Mouse (Mus musculus) CH12.LX (cell line): ENCODE measurements at regions not wholly inside any gene's neighbourhood (a gene's known extent, or its start where the extent isn't known, plus 50 kb on each side); places are given as distances from the start of the nearest gene placed in this dataset.

Source experiments
- DNase-seq: peaks from one replicate; pipeline ENCODE4 v3.0.0-alpha.2; 2013; ENCODE audit errors: extremely low read depth
- H3K27ac ChIP-seq: 2 replicates; pipeline ENCODE4 v1.5.1; 2012; ENCODE audit warnings: low read depth, mild to moderate bottlenecking, control low read depth, moderate library complexity; ENCODE audit not compliant: insufficient read depth
- H3K27me3 ChIP-seq: replicated peaks from 2 replicates; pipeline ENCODE3; 2012; ENCODE audit warnings: inconsistent platforms
- H3K36me3 ChIP-seq, 2 experiments: replicated peaks in 1 of 2; 2 replicates each; pipeline versions ENCODE3 to v1.6.1; 2012; ENCODE audit warnings: inconsistent platforms in 1 of 2, low read length in 1 of 2, mild to moderate bottlenecking in 1 of 2, mixed read lengths in 1 of 2, moderate library complexity in 1 of 2; ENCODE audit not compliant: control insufficient read depth in 1 of 2, insufficient read depth in 1 of 2
- H3K4me1 ChIP-seq, 2 experiments: 2 replicates each; pipeline ENCODE4 v1.6.1; 2012; ENCODE audit warnings: inconsistent platforms in 1 of 2, moderate library complexity in 1 of 2; ENCODE audit not compliant: insufficient read depth in 2 of 2, control insufficient read depth in 1 of 2
- H3K4me2 ChIP-seq: 2 replicates; pipeline ENCODE4 v1.6.1; 2012; ENCODE audit warnings: low read depth, mild to moderate bottlenecking, control low read depth; ENCODE audit not compliant: poor library complexity, insufficient read depth, severe bottlenecking
- H3K4me3 ChIP-seq, 3 experiments: fragments of 150-350 bp in 1 of 3; sonication (generic) in 1 of 3; replicated peaks in 1 of 3; 2 replicates each; pipeline versions ENCODE3 to v1.5.1; 2011 to 2012; ENCODE audit warnings: low read depth in 2 of 3, low read length in 2 of 3, mild to moderate bottlenecking in 2 of 3, moderate library complexity in 2 of 3, control low read depth in 1 of 3, improper control_type of control experiment in 1 of 3, inconsistent platforms in 1 of 3, mixed read lengths in 1 of 3; ENCODE audit not compliant: poor library complexity in 1 of 3
- H3K79me2 ChIP-seq: replicated peaks from 2 replicates; pipeline ENCODE4 v1.6.1; 2012; ENCODE audit warnings: mild to moderate bottlenecking, moderate library complexity; ENCODE audit not compliant: control insufficient read depth, poor library complexity, insufficient read depth, severe bottlenecking; ENCODE audit errors: extremely low read depth
- H3K9ac ChIP-seq: 2 replicates; pipeline ENCODE4 v1.6.1; 2012; ENCODE audit warnings: low read depth, mild to moderate bottlenecking, control low read depth, moderate library complexity; ENCODE audit not compliant: insufficient read depth
- H3K9me3 ChIP-seq: replicated peaks from 2 replicates; pipeline ENCODE3; 2012; ENCODE audit warnings: low read length, inconsistent platforms, mixed read lengths
- BHLHE40 ChIP-seq: IDR thresholded peaks from 2 replicates; pipeline ENCODE4 v1.6.1; 2011; ENCODE audit warnings: mild to moderate bottlenecking, low read depth, low read length, improper control_type of control experiment
- EP300 ChIP-seq: IDR thresholded peaks from 2 replicates; pipeline ENCODE4 v1.6.1; 2011; ENCODE audit warnings: low read length, improper control_type of control experiment
- JUN ChIP-seq: IDR thresholded peaks from 2 replicates; pipeline ENCODE4 v1.6.1; 2011; ENCODE audit warnings: low read depth, mild to moderate bottlenecking, low read length, improper control_type of control experiment, moderate library complexity; ENCODE audit not compliant: insufficient read depth
- JUND ChIP-seq: conservative IDR thresholded peaks from 2 replicates; pipeline ENCODE4 v1.6.1; 2011; ENCODE audit warnings: low read depth, low read length, improper control_type of control experiment
- MAZ ChIP-seq: IDR thresholded peaks from 2 replicates; pipeline ENCODE4 v1.6.1; 2012; ENCODE audit warnings: low read depth, mild to moderate bottlenecking, inconsistent platforms, low read length, improper control_type of control experiment, moderate library complexity
- MXI1 ChIP-seq: IDR thresholded peaks from 2 replicates; pipeline ENCODE4 v1.6.1; 2011; ENCODE audit warnings: mild to moderate bottlenecking, low read depth, low read length, improper control_type of control experiment
- MYC ChIP-seq: IDR thresholded peaks from 2 replicates; pipeline ENCODE4 v1.6.1; 2011; ENCODE audit warnings: low read depth, mild to moderate bottlenecking, improper control_type of control experiment, low read length
- POLR2A ChIP-seq: IDR thresholded peaks from 2 replicates; pipeline ENCODE4 v1.6.1; 2011; ENCODE audit warnings: low read depth, mild to moderate bottlenecking, improper control_type of control experiment, low read length
- RAD21 ChIP-seq: IDR thresholded peaks from 2 replicates; pipeline ENCODE4 v1.6.1; 2011; ENCODE audit warnings: low read depth, mild to moderate bottlenecking, low read length, improper control_type of control experiment, moderate library complexity
- RCOR1 ChIP-seq: conservative IDR thresholded peaks from 2 replicates; pipeline ENCODE4 v1.6.1; 2012; ENCODE audit warnings: low read depth, mild to moderate bottlenecking, inconsistent platforms, low read length, improper control_type of control experiment
- SIN3A ChIP-seq: IDR thresholded peaks from 2 replicates; pipeline ENCODE4 v1.6.1; 2012; ENCODE audit warnings: low read length, improper control_type of control experiment, inconsistent platforms
- SMC3 ChIP-seq: IDR thresholded peaks from 2 replicates; pipeline ENCODE4 v1.6.1; 2011; ENCODE audit warnings: low read depth, low read length, improper control_type of control experiment
- TBP ChIP-seq: conservative IDR thresholded peaks from 2 replicates; pipeline ENCODE4 v1.6.1; 2011; ENCODE audit warnings: low read depth, low read length, improper control_type of control experiment
- TCF12 ChIP-seq: IDR thresholded peaks from 2 replicates; pipeline ENCODE4 v1.6.1; 2014; ENCODE audit warnings: low read depth, mild to moderate bottlenecking, inconsistent platforms, low read length, improper control_type of control experiment
- USF2 ChIP-seq: conservative IDR thresholded peaks from 2 replicates; pipeline ENCODE4 v1.6.1; 2011; ENCODE audit warnings: low read depth, low read length, improper control_type of control experiment
- ZKSCAN1 ChIP-seq: IDR thresholded peaks from 2 replicates; pipeline ENCODE4 v1.6.1; 2012; ENCODE audit warnings: low read depth, inconsistent platforms, low read length, improper control_type of control experiment, borderline replicate concordance
- ZMIZ1 ChIP-seq: IDR thresholded peaks from 2 replicates; pipeline ENCODE4 v1.6.1; 2012; ENCODE audit warnings: low read depth, mild to moderate bottlenecking, inconsistent platforms, low read length, improper control_type of control experiment
- dilution Hi-C: fragments of 300-500 bp; cut with MboI; formaldehyde crosslinking; loops from 2 replicates; pipeline ENCODE4 v1.14.3; 2020; ENCODE audit warnings: low sequenced_read_pairs; ENCODE audit not compliant: extremely low pct_unique_long_range_greater_than_20kb, extremely low pct_ligation_motif_present
- in situ Hi-C: fragments of 300-500 bp; cut with MboI; formaldehyde crosslinking; loops from 3 replicates; pipeline ENCODE4 v1.14.3; 2019; ENCODE audit warnings: low sequenced_read_pairs, low pct_ligation_motif_present, low pct_unique_long_range_greater_than_20kb, mixed read lengths

DNA sequence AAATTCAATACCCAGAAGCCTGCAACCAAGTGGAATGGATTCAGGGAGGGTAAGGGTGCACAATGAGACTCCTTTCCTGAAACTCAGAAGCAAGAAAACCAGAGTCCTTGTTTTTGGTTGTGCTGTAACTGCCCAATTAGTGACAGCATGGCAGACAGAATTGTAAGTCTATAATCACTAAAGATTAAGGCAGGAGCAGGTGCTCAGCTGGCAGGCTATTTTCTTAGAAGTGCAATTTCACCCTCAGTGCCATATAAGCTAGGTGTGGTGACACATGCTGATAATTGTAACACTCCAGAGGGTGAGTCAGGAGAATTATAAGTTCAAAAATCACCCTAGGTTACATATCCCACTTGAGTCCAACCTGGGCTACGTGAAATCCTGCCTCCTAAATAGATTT lies 714.2 kb upstream of the Nrsn1 start:
- H3K4me3 ChIP-seq, result no peak overlapping the region
- in situ Hi-C loops, result no loop called here
- dilution Hi-C loops, result no loop called here

DNA sequence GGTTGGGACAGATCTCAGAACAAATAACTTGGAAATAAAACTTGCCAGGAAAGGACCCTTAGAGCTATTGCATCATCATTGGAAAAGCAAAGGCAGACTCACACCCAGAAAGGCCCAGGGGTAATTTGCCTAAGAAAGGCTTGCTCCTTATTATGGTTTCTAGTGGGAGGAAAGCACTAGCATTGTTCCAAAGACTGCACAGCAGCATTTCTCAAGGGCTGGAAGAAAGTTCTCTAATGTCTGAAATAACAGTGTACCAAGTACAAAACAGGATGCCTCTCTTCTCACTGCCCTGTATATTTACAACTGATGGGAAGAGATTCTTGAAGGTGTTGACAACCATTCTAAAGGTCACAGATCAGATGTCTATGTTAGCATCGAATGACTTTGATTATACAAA lies 713.4 kb upstream of the Nrsn1 start:
- 0 out of 4 replicates have a peak, but pooled peaks cover 0 to 3% of the 10 kb centered on the region in 2 experiments for H3K4me1 ChIP-seq
- H3K36me3 ChIP-seq, result no peaks in the 10 kb centered on the region
- H3K27ac ChIP-seq, result no peak overlapping the region
- H3K79me2 ChIP-seq, result no peaks in the 10 kb centered on the region
- no peak overlapping the region for H3K4me3 ChIP-seq
- H3K27me3 ChIP-seq, result no peaks in the 10 kb centered on the region
- TF ChIP-seq EP300 (no peak), ZMIZ1 (no peak), BHLHE40 (no peak), MAZ (no peak), SIN3A (no peak), TCF12 (no peak), SMC3 (no peak), JUN (no peak), TBP (no peak), JUND (no peak), USF2 (no peak)
- H3K4me2 ChIP-seq, result no peak overlapping the region
- H3K9me3 ChIP-seq, result no peaks in the 10 kb centered on the region
- no peak overlapping the region for H3K9ac ChIP-seq
- in situ Hi-C loops, result no loop called here
- no peak for DNase-seq
- dilution Hi-C loops, result no loop called here

More for the DNA sequence above, 714.2 kb upstream of the Nrsn1 start:
- no peak for DNase-seq
- H3K4me1 ChIP-seq, result 0 out of 4 replicates have a peak, but pooled peaks cover 0 to 3% of the 10 kb centered on the region in 2 experiments
- no peak overlapping the region for H3K9ac ChIP-seq
- no peaks in the 10 kb centered on the region for H3K9me3 ChIP-seq
- H3K27me3 ChIP-seq, result no peaks in the 10 kb centered on the region
- H3K4me2 ChIP-seq, result no peak overlapping the region
- H3K27ac ChIP-seq, result no peak overlapping the region
- H3K79me2 ChIP-seq, result no peaks in the 10 kb centered on the region
- TF ChIP-seq USF2 (no peak), MYC (no peak), RCOR1 (no peak), ZKSCAN1 (no peak), RAD21 (no peak), POLR2A (no peak), BHLHE40 (no peak), JUN (no peak), MXI1 (no peak)
- H3K36me3 ChIP-seq, result no peaks in the 10 kb centered on the region
